ENCODE assay signal across 8 mouse cellular contexts in genomic region chr2:27017802-27018201, GRCm38 (mm10). TPM values are rescaled to one million over a fixed set of nuclear protein-coding genes. Genes with fewer than 3 reads are reported as not detected.
A peak's percentile ranks its signal among the peaks of the same experiment; 100 is the strongest.
DNase-seq lines count a peak whose midpoint lies in the region; ATAC-seq lines count a peak whose summit lies in the region.

No protein-coding gene starts in this region.

- intact Hi-C loops in gastrocnemius, postnatal 14 days (cut with DNase I; ENCODE audit: low total_unique reads) = loop anchor here (10.0 kb wide), 1 partner anchor 83 kb away; the partner anchor contains the start of genes Stkld1 and Surf4

- peak; percentile 57 for ATAC-seq in CD4-positive, CD25-positive, alpha-beta regulatory T cell, adult 4 months
- ATAC-seq in common myeloid progenitor, adult 5-6 weeks (replicated peaks; ENCODE audit: low read depth, poor library complexity, severe bottlenecking) = peak; percentile 76

- peak; percentile 70 for DNase-seq in R1 (ENCODE audit: low read depth, low spot score)
- DNase-seq in gastrocnemius, postnatal 14 days = peak; percentile 78
- DNase-seq in kidney, postnatal 25 days = peak; percentile 81 to 87
- peak; percentile 84 for DNase-seq in lung, postnatal 10 days
- peak; percentile 83 for DNase-seq in right cerebral cortex, postnatal 14 days
- DNase-seq in urinary bladder, postnatal 4 days (ENCODE audit: low spot score in 2 of 2) = peak; percentile 49 to 79

RNA-seq across cellular contexts. Expression of gene Cacfd1, which starts 8.1 kb away (rescaled TPM):
- 10 to 100 TPM; 18.6 to 18.9 TPM for polyA plus RNA-seq in CD4-positive, CD25-positive, alpha-beta regulatory T cell, adult 4 months (2017; shearing (Covaris generic))
- total RNA-seq in common myeloid progenitor, adult 5-6 weeks (2017) = 5.9 and 8.3 TPM in 2 replicates
- total RNA-seq in gastrocnemius, postnatal 14 days (2021) = 10 to 100 TPM; 21.2 to 21.4 TPM

RNA-seq across cellular contexts. Expression of gene Slc2a6, which starts 10.0 kb away (rescaled TPM):
- 1 to 10 TPM; 2.4 to 5.6 TPM for polyA plus RNA-seq in CD4-positive, CD25-positive, alpha-beta regulatory T cell, adult 4 months (2017; shearing (Covaris generic))
- 2.5 and 5.7 TPM in 2 replicates for total RNA-seq in common myeloid progenitor, adult 5-6 weeks (2017)
- under 1 TPM; 0.11 to 0.62 TPM for total RNA-seq in gastrocnemius, postnatal 14 days (2021)

RNA-seq across cellular contexts. Expression of gene Adamts13, which starts 44.6 kb away (rescaled TPM):
- not detected for polyA plus RNA-seq in CD4-positive, CD25-positive, alpha-beta regulatory T cell, adult 4 months (2017; shearing (Covaris generic))
- total RNA-seq in common myeloid progenitor, adult 5-6 weeks (2017) = not detected in 2 replicates
- total RNA-seq in gastrocnemius, postnatal 14 days (2021) = not detected

RNA-seq across cellular contexts. Expression of gene Rexo4, which starts 53.6 kb away (rescaled TPM):
- polyA plus RNA-seq in CD4-positive, CD25-positive, alpha-beta regulatory T cell, adult 4 months (2017; shearing (Covaris generic)) = 10 to 100 TPM; 55.5 to 76.3 TPM
- 94.5 and 117 TPM in 2 replicates for total RNA-seq in common myeloid progenitor, adult 5-6 weeks (2017)
- total RNA-seq in gastrocnemius, postnatal 14 days (2021) = 10 to 100 TPM; 13.3 to 16.2 TPM

RNA-seq across cellular contexts. Expression of gene Mymk, which starts 54.2 kb away (rescaled TPM):
- polyA plus RNA-seq in CD4-positive, CD25-positive, alpha-beta regulatory T cell, adult 4 months (2017; shearing (Covaris generic)) = not detected
- not detected in 2 replicates for total RNA-seq in common myeloid progenitor, adult 5-6 weeks (2017)
- 10 to 100 TPM; 30.5 to 36.4 TPM for total RNA-seq in gastrocnemius, postnatal 14 days (2021)

Comparison
In these comparisons a context has a peak if more than half of its experiments do, and no peak if none do; other contexts are left out.
1. Peak in every context shown above with its lines: DNase-seq and ATAC-seq.